Mouse (Mus musculus) thymus, adult 2 months (tissue): ENCODE measurements around the gene 5730596B20Rik. TPM values are rescaled to one million over a fixed set of nuclear protein-coding genes. Genes with fewer than 3 reads are reported as not detected.

Experiments
- DNase-seq: peaks from one replicate; pipeline ENCODE4 v3.0.0; 2021
- H3K27ac ChIP-seq: fragments of 200-500 bp; 2 replicates; pipeline ENCODE4 v1.5.1; 2012; ENCODE audit warnings: low read length, control low read depth; ENCODE audit not compliant: control insufficient read depth, insufficient read depth
- H3K27me3 ChIP-seq: fragments of 200-500 bp; 2 replicates; pipeline ENCODE4 v1.6.1; 2012; ENCODE audit warnings: mild to moderate bottlenecking, low read length, moderate library complexity, mixed read lengths; ENCODE audit not compliant: control insufficient read depth, insufficient read depth
- H3K36me3 ChIP-seq: fragments of 200-500 bp; 2 replicates; pipeline ENCODE4 v1.6.1; 2012; ENCODE audit warnings: mild to moderate bottlenecking, low read length, moderate library complexity; ENCODE audit not compliant: control insufficient read depth, insufficient read depth
- H3K4me1 ChIP-seq: fragments of 200-500 bp; replicated peaks from 2 replicates; pipeline ENCODE4 v1.6.1; 2012; ENCODE audit warnings: low read length; ENCODE audit not compliant: control insufficient read depth, insufficient read depth
- H3K4me3 ChIP-seq: fragments of 200-500 bp; 2 replicates; pipeline ENCODE4 v1.5.1; 2012; ENCODE audit warnings: mild to moderate bottlenecking, low read length, control low read depth, moderate library complexity; ENCODE audit not compliant: control insufficient read depth, insufficient read depth
- CTCF ChIP-seq: fragments of 200-500 bp; IDR thresholded peaks from 2 replicates; pipeline ENCODE4 v1.5.1; 2012; ENCODE audit warnings: mild to moderate bottlenecking, control low read depth, low read length, moderate library complexity, borderline replicate concordance; ENCODE audit not compliant: control insufficient read depth, poor library complexity, insufficient read depth; ENCODE audit errors: extremely low read depth
- POLR2A ChIP-seq: fragments of 200-500 bp; IDR thresholded peaks from 2 replicates; pipeline ENCODE4 v1.6.1; 2012; ENCODE audit warnings: mild to moderate bottlenecking, low read length, control low read depth, moderate library complexity; ENCODE audit not compliant: control insufficient read depth, poor library complexity, insufficient read depth; ENCODE audit errors: extremely low read depth
- WGBS: fragments of 180-500 bp; shearing (Covaris S2); methylation state at CpG from one replicate; pipeline ENCODE4 v1.1.7; 2018; 5-methylcytosine and 5-hydroxymethylcytosine counted together
- polyA plus RNA-seq: library from polyadenylated mRNA; depleted of rRNA; stranded (reverse); fragments of >200 nt; gene quantifications from 2 replicates; pipeline ENCODE4 v1.2.3, GENCODE M21; 2012

Gene 5730596B20Rik
- polyA plus RNA-seq, 1 experiment: 0.04 TPM

GRCm38 (mm10) chr6:52152226-52153193, 24.8 kb upstream of the 5730596B20Rik start:
- Histone ChIP-seq H3K4me3 (no peak overlapping the region), H3K27ac (no peak overlapping the region), H3K27me3 (peaks cover 14% of the 10 kb centered on the region), H3K36me3 (no peaks in the 10 kb centered on the region), H3K4me1 (no peaks in the 10 kb centered on the region)
- TF ChIP-seq POLR2A (no peak), CTCF (no peak)
- no peak for DNase-seq
- 42% methylated on average over 16 of the region's 16 CpGs for WGBS

- H3K27ac ChIP-seq: no peak overlapping the region
- no peak for DNase-seq
- H3K27me3 ChIP-seq: peaks cover 19% of the 10 kb centered on the region
- WGBS: 23% methylated on average over 6 of the region's 6 CpGs
- H3K4me1 ChIP-seq: no peaks in the 10 kb centered on the region
- H3K4me3 ChIP-seq: no peak overlapping the region
- TF ChIP-seq CTCF (no peak), POLR2A (no peak)
- no peaks in the 10 kb centered on the region for H3K36me3 ChIP-seq
Measured at GRCm38 (mm10) chr6:52153270-52153669, 24.0 kb upstream of the 5730596B20Rik start.

GRCm38 (mm10) chr6:52154044-52154443, 23.3 kb upstream of the 5730596B20Rik start:
- Histone ChIP-seq H3K27ac (no peak overlapping the region), H3K36me3 (no peaks in the 10 kb centered on the region), H3K27me3 (peaks cover 19% of the 10 kb centered on the region), H3K4me3 (no peak overlapping the region), H3K4me1 (no peaks in the 10 kb centered on the region)
- DNase-seq: no peak
- TF ChIP-seq CTCF (no peak), POLR2A (no peak)
- WGBS: 77% methylated on average over 5 of the region's 5 CpGs

- Histone ChIP-seq H3K36me3 (no peaks in the 10 kb centered on the region), H3K4me3 (no peak overlapping the region), H3K4me1 (peaks cover 2% of the 10 kb centered on the region; the same call in 1 of the 2 replicates), H3K27ac (no peak overlapping the region), H3K27me3 (peaks cover 18% of the 10 kb centered on the region)
- TF ChIP-seq CTCF: no peak
- no peak for TF ChIP-seq POLR2A
- no peak for DNase-seq
- 92% methylated on average over 3 of the region's 3 CpGs for WGBS
Measured at GRCm38 (mm10) chr6:52155471-52155870, 21.8 kb upstream of the 5730596B20Rik start.

- Histone ChIP-seq H3K4me1 (peaks cover 2% of the 10 kb centered on the region; the same call in 1 of the 2 replicates), H3K36me3 (no peaks in the 10 kb centered on the region), H3K27me3 (peaks cover 16% of the 10 kb centered on the region; the same call in 1 of the 2 replicates), H3K27ac (no peak overlapping the region), H3K4me3 (no peak overlapping the region)
- 18% methylated on average over 20 of the region's 20 CpGs for whole genome bisulfite sequencing
- DNase-seq: no peak
- TF ChIP-seq CTCF (no peak), POLR2A (no peak)
Measured at GRCm38 (mm10) chr6:52156551-52157200, 20.6 kb upstream of the 5730596B20Rik start.
